ENCODE assay signal across 7 mouse cellular contexts in the genomic region with DNA sequence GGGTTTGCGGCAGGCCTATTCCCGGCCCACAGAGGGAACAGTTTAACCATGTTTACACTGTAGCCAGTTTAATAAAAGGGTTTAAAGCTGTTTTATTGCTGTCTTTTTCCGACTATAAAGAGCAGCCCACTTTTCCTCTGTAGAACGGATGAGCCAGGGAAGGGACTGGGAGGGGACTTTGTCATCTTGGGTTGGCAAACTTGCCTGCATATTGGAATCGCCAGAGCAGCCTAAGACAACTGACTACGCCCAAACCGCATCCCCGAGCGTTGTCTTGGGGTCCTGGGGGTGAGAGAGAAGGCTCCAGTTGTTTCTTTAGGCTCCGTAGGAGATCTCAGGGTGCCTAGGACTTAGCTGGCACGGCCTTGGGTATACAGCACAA. TPM values are rescaled to one million over a fixed set of nuclear protein-coding genes. Genes with fewer than 3 reads are reported as not detected.
DNase-seq lines count a peak whose midpoint lies in the region; ATAC-seq lines count a peak whose summit lies in the region.

No protein-coding gene starts in this region.

- peak overlapping the region; percentile 77 for H3K4me2 ChIP-seq in lung, embryonic 15.5 days
- peak overlapping the region; percentile 88 for H3K4me2 ChIP-seq in hindbrain, embryonic 12.5 days (replicated peaks)

- no peaks in the 10 kb centered on the region for H3K9me3 ChIP-seq in lung, embryonic 15.5 days
- H3K9me3 ChIP-seq in hindbrain, embryonic 12.5 days (replicated peaks), result no peaks in the 10 kb centered on the region
- no peaks in the 10 kb centered on the region for H3K9me3 ChIP-seq in midbrain, embryonic 10.5 days (replicated peaks)

- H3K9ac ChIP-seq in lung, embryonic 15.5 days, result peak overlapping the region; percentile 91
- peak overlapping the region; percentile 98 for H3K9ac ChIP-seq in hindbrain, embryonic 12.5 days

- peaks cover 33% of the 10 kb centered on the region for H3K36me3 ChIP-seq in lung, embryonic 15.5 days
- peaks cover 33% of the 10 kb centered on the region for H3K36me3 ChIP-seq in hindbrain, embryonic 12.5 days
- H3K36me3 ChIP-seq in midbrain, embryonic 10.5 days, result peaks cover 39% of the 10 kb centered on the region

- H3K4me1 ChIP-seq in lung, embryonic 15.5 days, result peaks cover 19% of the 10 kb centered on the region
- peaks cover 15% of the 10 kb centered on the region for H3K4me1 ChIP-seq in hindbrain, embryonic 12.5 days
- peaks cover 21% of the 10 kb centered on the region for H3K4me1 ChIP-seq in midbrain, embryonic 10.5 days

- H3K27me3 ChIP-seq in lung, embryonic 15.5 days, result no peaks in the 10 kb centered on the region
- no peaks in the 10 kb centered on the region for H3K27me3 ChIP-seq in hindbrain, embryonic 12.5 days
- no peaks in the 10 kb centered on the region for H3K27me3 ChIP-seq in midbrain, embryonic 10.5 days (ENCODE audit: low read depth, poor library complexity, severe bottlenecking)

- no peak for ATAC-seq in lung, embryonic 15.5 days (ENCODE audit: borderline replicate concordance, extremely low read depth, low FRiP score, low TSS enrichment)
- no peak for ATAC-seq in hindbrain, embryonic 12.5 days (ENCODE audit: low FRiP score)

- DNase-seq in lung, postnatal 25 days (ENCODE audit: low spot score), result no peak
- peak; percentile 35 for DNase-seq in c-Kit-positive CD71-positive TER-119-negative erythroid progenitor cells, embryonic 14.5 days (ENCODE audit: low read depth)
- no peak for DNase-seq in midbrain, embryonic 10.5 days (ENCODE audit: low spot score)
- DNase-seq in layer of hippocampus, adult 9-11 months, result no peak
- no peak for DNase-seq in cerebellum, postnatal 14 days

- H3K4me3 ChIP-seq in lung, embryonic 15.5 days, result peak overlapping the region; percentile 96
- H3K4me3 ChIP-seq in hindbrain, embryonic 12.5 days, result peak overlapping the region; percentile 94
- peak overlapping the region; percentile 84 for H3K4me3 ChIP-seq in midbrain, embryonic 10.5 days

- peak overlapping the region; percentile 99 for H3K27ac ChIP-seq in lung, embryonic 15.5 days
- peak overlapping the region; percentile 99 for H3K27ac ChIP-seq in hindbrain, embryonic 12.5 days
- peak overlapping the region; percentile 97 for H3K27ac ChIP-seq in midbrain, embryonic 10.5 days (replicated peaks)

- WGBS in lung, embryonic 15.5 days, result 0% methylated on average over 11 of the region's 11 CpGs
- 2% methylated on average over 11 of the region's 11 CpGs for WGBS in hindbrain, embryonic 12.5 days
- 2% methylated on average over 11 of the region's 11 CpGs for WGBS in midbrain, embryonic 10.5 days

RNA-seq across cellular contexts. Expression of a gene that starts 1.1 kb away (rescaled TPM):
- polyA plus RNA-seq in lung, embryonic 15.5 days (2015; fragmentation: Nextera tagmentation; extraction: Ambion mirVana), result 16.6 and 17.9 TPM in 2 replicates
- 27.0 and 28.3 TPM in 2 replicates for polyA plus RNA-seq in hindbrain, embryonic 12.5 days (2016; fragmentation: Nextera tagmentation; extraction: Ambion mirVana)
- polyA plus RNA-seq in midbrain, embryonic 10.5 days (2016; fragmentation: Nextera tagmentation; extraction: Ambion mirVana), result 16.3 and 19.4 TPM in 2 replicates

RNA-seq across cellular contexts. Expression of a gene that starts 42.2 kb away (rescaled TPM):
- 18.0 and 18.6 TPM in 2 replicates for polyA plus RNA-seq in lung, embryonic 15.5 days (2015; fragmentation: Nextera tagmentation; extraction: Ambion mirVana)
- polyA plus RNA-seq in hindbrain, embryonic 12.5 days (2016; fragmentation: Nextera tagmentation; extraction: Ambion mirVana), result 19.7 and 20.7 TPM in 2 replicates
- polyA plus RNA-seq in midbrain, embryonic 10.5 days (2016; fragmentation: Nextera tagmentation; extraction: Ambion mirVana), result 21.6 and 22.6 TPM in 2 replicates

RNA-seq across cellular contexts. Expression of a gene that starts 42.7 kb away (rescaled TPM):
- 8.8 and 9.3 TPM in 2 replicates for polyA plus RNA-seq in lung, embryonic 15.5 days (2015; fragmentation: Nextera tagmentation; extraction: Ambion mirVana)
- polyA plus RNA-seq in hindbrain, embryonic 12.5 days (2016; fragmentation: Nextera tagmentation; extraction: Ambion mirVana), result 14.0 and 15.1 TPM in 2 replicates
- 8.2 and 8.8 TPM in 2 replicates for polyA plus RNA-seq in midbrain, embryonic 10.5 days (2016; fragmentation: Nextera tagmentation; extraction: Ambion mirVana)

RNA-seq across cellular contexts. Expression of a gene that starts 47.5 kb away (rescaled TPM):
- 3.5 and 3.6 TPM in 2 replicates for polyA plus RNA-seq in lung, embryonic 15.5 days (2015; fragmentation: Nextera tagmentation; extraction: Ambion mirVana)
- 12.1 and 12.7 TPM in 2 replicates for polyA plus RNA-seq in hindbrain, embryonic 12.5 days (2016; fragmentation: Nextera tagmentation; extraction: Ambion mirVana)
- 6.9 and 8.5 TPM in 2 replicates for polyA plus RNA-seq in midbrain, embryonic 10.5 days (2016; fragmentation: Nextera tagmentation; extraction: Ambion mirVana)
